ENCODE assay signal across 8 mouse cellular contexts in genomic region chr7:67228891-67229602, GRCm38 (mm10). TPM values are rescaled to one million over a fixed set of nuclear protein-coding genes. Genes with fewer than 3 reads are reported as not detected.
A peak's percentile ranks its signal among the peaks of the same experiment; 100 is the strongest.
DNase-seq lines count a peak whose midpoint lies in the region; ATAC-seq and TF ChIP-seq lines count a peak whose summit lies in the region.

No protein-coding gene starts in this region.

- peaks cover 22% of the 10 kb centered on the region for H3K36me3 ChIP-seq in forebrain, embryonic 15.5 days
- H3K36me3 ChIP-seq in kidney, postnatal 0 days (ENCODE audit: insufficient read depth, low read length) = peaks cover 7% of the 10 kb centered on the region

- WGBS in forebrain, embryonic 15.5 days = 77% methylated on average over 5 of the region's 5 CpGs
- WGBS in kidney, postnatal 0 days = 80% methylated on average over 5 of the region's 5 CpGs

- H3K4me1 ChIP-seq in forebrain, embryonic 15.5 days = peaks cover 25% of the 10 kb centered on the region
- H3K4me1 ChIP-seq in kidney, postnatal 0 days (replicated peaks; ENCODE audit: insufficient read depth, low read length) = no peaks in the 10 kb centered on the region

- no peak overlapping the region for H3K4me2 ChIP-seq in forebrain, embryonic 15.5 days (replicated peaks)
- H3K4me2 ChIP-seq in kidney, postnatal 0 days (ENCODE audit: low read length) = no peak overlapping the region

- H3K27ac ChIP-seq in forebrain, embryonic 15.5 days (replicated peaks) = peak overlapping the region; percentile 59
- no peak overlapping the region for H3K27ac ChIP-seq in kidney, postnatal 0 days

- H3K27me3 ChIP-seq in forebrain, embryonic 15.5 days = no peaks in the 10 kb centered on the region
- H3K27me3 ChIP-seq in kidney, postnatal 0 days (ENCODE audit: insufficient read depth, low read length) = no peaks in the 10 kb centered on the region

- ATAC-seq in forebrain, embryonic 15.5 days (replicated peaks) = peak; percentile 53; the same call in 1 of the 2 replicates
- peak; percentile 19; the same call in 1 of the 2 replicates for ATAC-seq in kidney, postnatal 0 days (replicated peaks; ENCODE audit: low FRiP score, low read depth)

- H3K9ac ChIP-seq in forebrain, embryonic 15.5 days (replicated peaks) = no peak overlapping the region
- no peak overlapping the region for H3K9ac ChIP-seq in kidney, postnatal 0 days (ENCODE audit: low read depth, low read length)

- TF ChIP-seq CTCF in kidney, postnatal 0 days (IDR thresholded peaks at IDR 0.05; ENCODE audit: low read depth) = peak; percentile 79

- DNase-seq in adrenal gland, adult 18-20 months (ENCODE audit: low spot score in 2 of 2) = peak; percentile 50 to 59
- DNase-seq in adrenal gland, adult 8-10 months = no peak
- DNase-seq in urinary bladder, postnatal 14 days (ENCODE audit: low spot score) = peak; percentile 46
- DNase-seq in urinary bladder, postnatal 10 days (ENCODE audit: low spot score) = no peak
- DNase-seq in kidney, postnatal 0 days (ENCODE audit: low spot score) = peak; percentile 57
- DNase-seq in mesoderm, embryonic 11.5 days (ENCODE audit: low read depth, low spot score) = peak; percentile 48
- peak; percentile 54 for DNase-seq in thymus, postnatal 0 days (ENCODE audit: low spot score)

- H3K9me3 ChIP-seq in forebrain, embryonic 15.5 days = no peaks in the 10 kb centered on the region
- no peaks in the 10 kb centered on the region for H3K9me3 ChIP-seq in kidney, postnatal 0 days (replicated peaks; ENCODE audit: low read length)

- H3K4me3 ChIP-seq in forebrain, embryonic 15.5 days = no peak overlapping the region
- H3K4me3 ChIP-seq in kidney, postnatal 0 days (replicated peaks; ENCODE audit: low read depth, low read length) = no peak overlapping the region

RNA-seq across cellular contexts. Expression of gene Lysmd4, which starts 6.7 kb away (rescaled TPM):
- total RNA-seq in adrenal gland, adult 18-20 months (2021) = 10 to 100 TPM in 1 of 2 experiments, 1 to 10 TPM in 1; 9.2 to 10.5 TPM
- total RNA-seq in adrenal gland, adult 8-10 months (2022) = 10 to 100 TPM; 12.1 to 13.8 (median 12.5) TPM
- 34.8 and 36.1 TPM in 2 replicates for polyA plus RNA-seq in forebrain, embryonic 15.5 days (2015; fragmentation: Nextera tagmentation; extraction: Ambion mirVana)
- polyA plus RNA-seq in kidney, postnatal 0 days (2015; fragmentation: Nextera tagmentation; extraction: Ambion mirVana) = 14.3 and 14.9 TPM in 2 replicates
- polyA plus RNA-seq in thymus, postnatal 0 days (2015; fragmentation: Nextera tagmentation; extraction: Ambion mirVana) = 5.7 and 6.1 TPM in 2 replicates

Comparison
In these comparisons a context has a peak if more than half of its experiments do, and no peak if none do; other contexts are left out.
1. DNase-seq: peak in adrenal gland, adult 18-20 months (2 of 2), urinary bladder, postnatal 14 days (single experiment), kidney, postnatal 0 days (single experiment), mesoderm, embryonic 11.5 days (single experiment) and thymus, postnatal 0 days (single experiment); none in adrenal gland, adult 8-10 months (single experiment) and urinary bladder, postnatal 10 days (single experiment).